Mouse (Mus musculus): Measurements from ENCODE around the gene Tgm5.

DNA sequence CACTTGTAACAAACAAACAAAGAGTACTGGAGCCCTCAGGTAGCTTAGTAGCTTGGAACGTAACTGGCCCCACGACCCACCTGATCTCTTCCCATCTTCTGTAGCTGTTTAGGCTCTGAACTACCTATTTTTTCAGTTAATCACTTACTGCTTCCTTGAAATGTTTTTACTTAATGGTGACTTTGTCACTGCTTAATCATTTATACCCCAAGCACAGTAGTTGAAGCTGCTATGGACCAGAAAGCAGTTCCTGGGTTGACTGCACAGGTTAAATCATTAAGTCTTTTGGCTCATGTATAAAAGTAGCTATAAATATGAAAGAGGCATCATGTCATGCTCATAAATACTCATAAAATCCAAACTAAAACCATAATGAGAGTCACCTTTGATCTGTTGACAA is 29.8 kb upstream of the Tgm5 start:
- TF ChIP-seq CTCF (IDR thresholded peaks at IDR 0.05) (no peak), EP300 (IDR thresholded peaks at IDR 0.05) (no peak)

Measured in lung, postnatal 0 days (tissue).